Mouse (Mus musculus): ENCODE results near the gene Acsm3.

Acsm3 gene

GRCm38 (mm10) chr7:119800991-119801390, 40.3 kb downstream of the Acsm3 start:
- DNase-seq = no peak

DNA sequence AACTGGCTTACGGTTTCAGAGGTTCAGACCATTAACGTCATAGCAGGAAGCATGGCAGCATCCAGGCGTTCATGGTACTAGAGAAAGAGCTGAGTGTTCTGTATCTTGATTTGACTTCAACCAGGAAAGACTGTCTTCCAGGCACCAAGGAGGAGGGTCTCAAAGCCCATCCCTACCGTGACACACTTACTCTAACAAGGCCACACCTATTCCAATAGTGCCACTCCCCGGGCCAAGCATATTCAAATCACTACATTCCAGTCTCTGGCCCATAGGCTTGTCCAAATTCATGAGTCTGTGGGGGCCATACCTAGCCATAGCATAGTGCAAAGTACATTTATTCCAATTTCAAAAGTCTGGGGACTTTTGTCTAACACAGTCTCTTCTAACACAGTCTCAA, 46.7 kb downstream of the Acsm3 start:
- no peak for DNase-seq

- no peak for DNase-seq
These were observed 48.0 kb downstream of the Acsm3 start for GRCm38 (mm10) chr7:119808723-119809122.

GRCm38 (mm10) chr7:119835371-119835770, 74.6 kb downstream of the Acsm3 start:
- no peak for DNase-seq

- DNase-seq = no peak
These were observed 75.5 kb downstream of the Acsm3 start for GRCm38 (mm10) chr7:119835996-119836777.

Measured in thymus, adult 18-20 months (tissue).